Mouse (Mus musculus) right cerebral cortex, postnatal 4 days (tissue): Measurements from ENCODE around the gene Uba52.

Experiments
- DNase-seq: peaks from one replicate; pipeline ENCODE4 v3.0.0-alpha.2; 2022

The Uba52 gene

GRCm38 (mm10) chr8:70510228-70510915 lies at the start of gene Uba52:
Gene Uba52, minus strand, starts transcription at chr8:70510801.
- DNase-seq = peak; percentile 96

DNA sequence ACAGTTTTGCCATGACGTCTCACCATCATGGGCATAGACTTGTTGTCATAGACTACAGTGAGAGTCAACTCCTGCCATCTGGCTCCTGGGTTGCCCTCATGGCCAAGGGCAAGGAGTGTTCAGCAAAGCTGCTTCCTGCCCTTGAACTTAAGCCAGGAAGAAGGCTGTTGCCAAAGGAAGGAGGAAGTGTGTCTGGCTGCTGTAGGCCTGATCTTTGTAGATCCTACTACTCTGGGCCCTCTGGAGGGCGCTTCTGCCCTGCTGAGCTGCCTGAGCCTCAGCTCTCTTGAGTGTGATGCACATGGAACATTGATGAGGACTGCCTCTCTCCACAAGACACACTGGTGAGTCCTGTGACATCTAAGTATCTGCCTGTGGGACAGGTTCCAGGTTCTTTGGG lies 49.5 kb upstream of the Uba52 start:
- no peak for DNase-seq

- no peak for DNase-seq
Observed at GRCm38 (mm10) chr8:70558983-70559382, 48.4 kb upstream of the Uba52 start.

DNA sequence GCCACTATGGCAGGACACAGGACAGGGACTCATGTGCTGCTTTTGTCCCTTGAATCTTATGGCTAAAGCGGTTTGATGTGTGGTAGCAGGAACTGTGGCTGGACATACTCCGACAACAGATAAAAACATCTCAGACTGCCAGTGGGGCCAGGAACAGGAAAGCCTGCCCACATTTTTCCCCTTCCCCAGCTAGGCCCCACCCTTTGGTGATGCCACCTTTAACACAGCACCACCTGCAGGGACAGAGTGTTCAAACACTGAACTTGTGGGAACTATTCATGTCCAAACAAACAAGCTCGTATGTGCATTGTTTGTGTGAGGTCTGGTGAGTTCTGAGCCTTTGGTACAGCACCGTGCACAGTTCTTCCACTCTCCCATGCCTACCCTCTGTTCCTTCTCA lies 47.7 kb upstream of the Uba52 start:
- DNase-seq = no peak

DNA sequence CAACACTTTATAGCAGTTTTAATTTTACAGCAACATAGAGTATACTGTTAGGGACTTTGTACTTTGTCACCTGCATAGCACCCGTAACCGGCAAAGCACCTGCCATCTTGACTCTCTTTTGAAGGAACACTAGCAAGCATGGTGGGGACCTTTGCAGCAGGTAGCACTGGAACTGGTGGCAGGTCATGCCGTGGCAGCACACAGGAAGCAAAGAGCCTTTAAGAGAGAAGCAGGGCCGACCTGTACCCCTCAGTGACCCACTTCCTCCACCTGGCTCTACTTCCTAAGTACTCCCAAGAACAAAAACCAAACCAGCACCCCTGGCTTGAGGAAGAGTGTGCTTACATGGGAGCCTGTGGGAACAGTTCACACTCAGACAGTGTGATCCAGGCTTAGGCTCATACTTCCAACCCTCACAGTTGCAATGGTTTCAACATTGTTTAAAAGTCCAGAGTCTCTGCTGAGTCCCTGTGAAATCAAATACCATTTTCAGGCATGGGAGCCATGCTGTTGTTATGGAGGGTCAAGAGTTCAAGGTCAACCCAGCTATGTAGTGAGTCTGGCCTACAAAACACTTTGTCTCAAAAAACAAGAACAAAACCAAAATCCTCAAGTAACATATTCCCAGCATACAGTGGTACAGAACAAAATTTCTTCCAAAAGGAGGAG lies 44.6 kb upstream of the Uba52 start:
- DNase-seq = no peak

DNA sequence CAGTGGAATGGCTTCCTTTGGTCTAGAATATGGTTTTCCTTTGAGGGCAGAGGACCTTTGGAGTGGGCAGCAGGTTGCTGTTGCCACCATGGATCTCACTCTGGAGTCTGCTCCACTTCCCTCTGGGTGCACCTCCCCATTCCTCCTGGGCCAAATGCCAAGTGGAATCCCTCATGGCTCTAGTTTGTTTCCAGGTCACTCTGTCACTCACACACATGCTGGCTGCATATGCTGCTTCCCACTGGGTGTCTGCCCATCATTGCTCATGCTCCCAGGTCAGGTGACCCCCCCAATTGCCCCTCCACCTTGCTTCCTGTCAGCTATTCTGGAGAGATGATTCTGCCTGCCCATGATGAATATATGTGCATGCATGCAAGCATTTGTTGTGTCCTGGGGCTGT lies 43.1 kb upstream of the Uba52 start:
- DNase-seq = peak; percentile 28

DNA sequence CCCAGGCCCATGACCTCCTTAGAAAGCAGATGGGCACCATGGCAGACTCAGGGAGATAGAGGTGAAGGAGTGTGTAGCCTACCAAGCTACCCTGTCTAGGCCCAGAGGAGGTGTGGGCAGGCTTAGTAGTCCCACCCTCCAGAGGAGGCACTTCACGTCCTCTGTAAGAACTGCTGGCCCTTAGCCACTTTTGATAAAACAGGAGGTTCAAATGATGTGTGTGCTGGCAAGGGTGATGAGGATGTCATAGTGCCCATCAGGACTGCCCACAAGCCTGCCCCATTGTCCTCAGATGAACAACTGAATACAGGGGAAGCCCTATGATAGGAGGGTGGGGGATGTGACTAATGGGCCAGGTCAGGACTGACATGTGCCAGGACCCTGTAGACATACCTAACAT lies 42.2 kb upstream of the Uba52 start:
- no peak for DNase-seq

DNA sequence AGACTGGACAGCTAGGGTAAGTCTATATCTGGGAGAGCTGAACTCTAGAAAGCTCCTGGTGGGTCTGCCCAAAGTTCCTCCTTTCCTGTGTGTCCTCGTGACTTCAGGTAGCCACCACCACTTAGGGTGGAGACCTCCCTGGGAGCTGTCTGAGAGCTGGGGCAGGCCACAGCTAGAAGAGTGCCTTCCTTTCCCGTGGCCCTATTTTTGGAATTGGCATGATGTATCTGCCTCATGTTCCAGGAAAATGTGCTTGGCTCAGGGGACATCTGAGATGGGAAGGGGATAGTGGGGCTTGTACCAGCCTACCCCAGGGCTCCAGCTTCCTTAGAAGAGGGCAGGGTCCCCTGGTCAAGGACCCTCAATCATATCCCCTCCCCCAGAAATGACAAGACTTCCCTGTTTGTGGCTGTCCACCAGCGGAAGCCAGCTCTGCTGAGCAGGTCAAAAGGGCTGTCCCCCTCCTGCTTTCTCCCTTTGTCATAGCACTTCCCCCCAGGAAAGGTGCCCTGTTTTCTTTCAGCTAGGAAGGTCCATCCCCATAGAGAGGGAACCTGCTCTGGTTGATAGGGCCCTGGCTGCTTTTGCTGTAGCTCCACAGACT lies 41.1 kb upstream of the Uba52 start:
- DNase-seq = no peak

GRCm38 (mm10) chr8:70549412-70550184 lies 39.0 kb upstream of the Uba52 start:
- no peak for DNase-seq

- no peak for DNase-seq
Observed at GRCm38 (mm10) chr8:70547762-70548161, 37.2 kb upstream of the Uba52 start.

GRCm38 (mm10) chr8:70546412-70546811 lies 35.8 kb upstream of the Uba52 start:
- DNase-seq = no peak

DNA sequence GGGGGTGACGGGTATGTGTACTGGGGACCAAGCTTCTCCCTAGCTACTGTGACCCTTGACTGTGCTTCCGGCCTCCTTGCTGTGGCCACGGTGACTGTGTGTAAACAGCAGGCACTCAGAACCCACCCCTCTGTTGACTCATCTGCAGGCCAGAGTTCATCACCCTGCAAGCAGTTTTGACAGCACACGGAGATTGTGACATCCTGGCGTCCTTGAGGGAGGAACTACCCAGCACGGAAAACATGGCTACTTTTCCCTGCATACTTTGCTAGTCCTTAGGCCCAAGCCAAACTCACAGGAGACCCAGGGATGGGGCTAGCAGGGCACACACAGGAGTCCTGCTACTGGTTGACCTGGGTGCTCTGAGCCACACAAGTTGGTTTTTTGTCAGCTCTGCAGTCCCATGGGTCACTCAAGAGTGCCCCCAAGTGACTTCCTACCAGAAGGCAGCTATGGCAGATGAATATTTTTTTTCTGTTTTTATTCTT lies 33.6 kb upstream of the Uba52 start:
- no peak for DNase-seq

DNA sequence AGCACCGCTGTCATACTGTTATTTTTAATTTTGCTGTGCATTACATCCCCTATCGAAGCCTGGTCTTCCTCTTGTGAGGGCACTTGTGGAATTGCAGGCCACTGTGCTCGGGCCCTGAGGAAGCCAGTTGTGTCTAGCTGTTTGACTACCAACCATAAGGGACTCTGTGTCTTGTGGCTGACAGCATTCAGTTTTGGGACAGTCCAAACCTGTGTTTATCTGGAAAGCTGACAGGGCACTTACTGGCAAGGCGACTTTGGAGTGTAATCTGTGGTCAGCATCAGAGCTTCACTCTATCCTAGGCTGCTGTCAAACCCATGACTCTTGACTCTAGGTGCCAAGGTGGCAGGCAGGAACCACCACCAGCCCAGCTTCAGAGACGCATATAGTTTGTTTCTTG lies 30.5 kb upstream of the Uba52 start:
- DNase-seq = no peak

DNA sequence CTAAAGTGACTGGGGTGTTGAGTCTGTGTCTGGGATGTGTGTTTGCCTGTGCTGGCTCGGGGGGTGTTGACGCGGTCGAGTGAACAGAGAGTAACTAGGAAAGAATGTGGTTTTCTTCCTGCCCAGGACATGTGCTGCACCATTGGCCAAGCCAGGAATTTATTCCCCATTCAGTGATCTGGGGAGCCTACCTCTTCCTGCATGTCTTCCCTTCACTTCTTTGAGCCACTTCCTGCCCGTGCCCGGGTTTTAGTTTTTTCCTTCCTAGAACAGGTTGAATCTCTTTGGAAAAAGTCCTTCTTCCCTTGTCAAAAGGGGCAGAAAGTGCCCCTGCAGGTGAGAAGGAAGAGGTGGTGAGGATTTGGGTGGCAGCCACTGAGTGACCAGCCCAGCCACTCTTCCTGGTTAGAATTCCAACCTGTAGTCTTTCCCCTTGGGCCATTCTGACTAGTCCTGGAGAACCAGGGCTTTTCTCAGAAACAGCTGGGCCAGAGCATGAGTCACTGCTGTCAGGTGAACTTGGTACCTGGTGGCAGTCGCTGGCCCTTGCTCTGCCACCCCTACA lies 30.0 kb upstream of the Uba52 start:
- no peak for DNase-seq

DNA sequence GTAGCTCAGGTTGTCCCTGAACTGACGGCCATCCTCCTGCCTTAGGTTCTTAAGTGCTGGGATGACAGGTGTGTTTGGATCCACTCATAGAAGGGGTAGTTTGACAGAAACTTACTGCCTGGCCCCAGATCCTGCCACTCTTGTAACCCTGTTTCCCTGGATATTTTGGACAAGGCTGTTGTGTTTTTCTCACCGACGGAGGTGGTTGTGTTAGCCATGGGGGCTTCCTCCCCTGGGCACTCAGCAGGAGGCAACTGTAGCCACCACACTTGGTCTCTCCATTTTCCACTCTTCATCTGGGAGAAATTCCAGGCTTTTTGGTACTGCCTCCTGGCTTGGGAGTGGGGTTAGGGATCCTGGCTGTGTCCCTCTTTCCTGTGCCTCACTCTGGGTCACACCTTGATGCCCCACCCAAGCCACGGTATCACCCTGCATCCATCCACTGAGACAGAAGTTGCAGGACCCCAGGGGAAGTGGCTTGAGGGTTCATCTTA lies 29.5 kb upstream of the Uba52 start:
- DNase-seq = no peak

DNA sequence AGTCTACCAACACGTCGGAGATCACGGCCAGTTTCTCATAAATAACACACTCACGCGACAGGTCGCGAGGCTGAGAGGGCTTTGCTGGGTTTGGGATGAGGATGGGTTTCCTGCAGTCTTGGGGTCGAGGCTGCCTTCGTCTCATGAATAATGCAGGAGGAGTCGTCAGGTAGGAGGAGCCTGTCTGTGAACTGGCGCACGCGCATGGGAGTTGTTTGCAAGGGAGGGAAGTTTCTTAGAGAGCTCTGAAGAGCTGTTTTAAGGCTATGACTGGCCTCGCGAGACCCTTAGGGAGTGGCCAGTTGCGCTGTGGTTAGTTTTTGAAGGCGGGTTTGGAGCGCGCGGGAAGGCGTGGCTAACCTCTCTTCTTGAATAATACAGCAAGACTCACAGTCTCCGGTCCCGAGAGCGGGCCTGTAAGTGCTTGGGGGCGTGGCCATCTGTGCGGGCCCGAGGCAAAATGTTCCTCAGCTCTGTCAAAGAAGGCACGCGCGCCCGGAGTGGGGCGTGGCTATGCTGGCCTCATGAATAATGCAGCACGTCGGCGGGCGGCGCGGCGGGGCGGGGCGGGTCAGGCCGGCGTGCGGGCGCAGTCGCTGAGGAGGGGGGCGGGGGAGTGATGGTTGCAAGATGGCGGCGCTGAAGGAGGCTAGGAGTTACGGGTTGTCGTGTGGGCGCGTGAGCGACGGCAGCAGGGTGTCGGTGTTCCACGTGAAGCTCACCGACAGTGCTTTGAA lies 28.6 kb upstream of the Uba52 start, which contains the start of gene Ell:
Ell (plus strand) TSS at position 381 of the 737 bp plus-strand sequence.
- peak; percentile 99 for DNase-seq

GRCm38 (mm10) chr8:70538633-70539076 lies 28.1 kb upstream of the Uba52 start:
- peak; percentile 100 for DNase-seq

DNA sequence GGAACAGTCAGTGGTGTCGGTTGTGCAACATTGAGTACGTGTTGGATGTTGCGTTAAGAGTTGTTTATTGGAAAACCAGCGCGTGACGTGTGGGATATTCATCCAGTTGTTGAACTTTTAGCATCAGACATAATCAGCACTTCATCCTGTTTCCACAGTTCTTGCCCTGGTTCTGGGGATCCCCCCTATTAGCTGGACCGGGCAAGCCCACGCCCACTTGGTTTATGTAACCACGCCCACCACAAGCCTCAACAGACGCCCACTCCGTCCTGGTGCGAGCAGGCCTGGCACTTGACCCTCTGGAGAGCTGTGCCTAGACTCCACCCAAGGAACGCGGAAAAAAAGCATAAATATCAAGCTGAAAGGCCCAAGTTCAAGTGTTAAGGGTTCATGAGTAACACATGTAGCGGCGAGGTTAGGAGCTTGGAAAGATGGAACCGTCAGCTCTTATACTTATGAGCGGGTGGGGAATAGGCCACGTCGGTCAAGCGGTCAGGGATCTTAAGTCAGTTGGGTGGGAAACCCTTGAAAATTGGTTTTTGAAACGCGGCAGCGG lies 27.5 kb upstream of the Uba52 start:
- DNase-seq = peak; percentile 26

- no peak for DNase-seq
Observed at GRCm38 (mm10) chr8:70535701-70536100, 25.1 kb upstream of the Uba52 start.

GRCm38 (mm10) chr8:70535221-70535620 lies 24.6 kb upstream of the Uba52 start:
- DNase-seq = no peak

GRCm38 (mm10) chr8:70534281-70534680 lies 23.7 kb upstream of the Uba52 start:
- DNase-seq = no peak

DNA sequence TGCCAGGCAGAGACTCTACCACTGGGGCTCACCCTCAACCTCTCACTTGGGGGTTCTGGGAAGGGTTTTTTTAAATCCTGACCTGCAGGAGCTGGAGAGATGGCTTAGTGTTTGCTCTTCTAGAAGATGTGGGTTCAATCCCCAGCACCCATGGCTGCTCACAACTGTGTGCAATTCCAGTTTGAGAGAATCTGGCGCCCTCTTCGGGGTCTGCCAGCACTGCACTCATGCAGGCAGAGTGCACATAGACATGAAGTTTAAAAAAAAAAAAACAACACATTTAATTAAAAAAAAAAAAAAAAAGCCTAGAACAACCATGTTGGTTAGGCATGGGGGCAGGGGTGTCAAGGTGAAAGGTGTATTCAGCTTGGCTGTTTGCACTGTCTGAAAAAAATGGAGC lies 19.7 kb upstream of the Uba52 start:
- DNase-seq = no peak
